Mouse (Mus musculus) lung, postnatal 10 days (tissue): Measurements from ENCODE around the gene Sdhaf1.

Experiments
- DNase-seq: peaks from one replicate; pipeline ENCODE4 v3.0.0; 2021

Gene Sdhaf1

GRCm38 (mm10) chr7:30323795-30324194, at the start of gene Sdhaf1:
TSS of gene Sdhaf1 (minus strand) at chr7:30323895.
- DNase-seq = no peak

DNA sequence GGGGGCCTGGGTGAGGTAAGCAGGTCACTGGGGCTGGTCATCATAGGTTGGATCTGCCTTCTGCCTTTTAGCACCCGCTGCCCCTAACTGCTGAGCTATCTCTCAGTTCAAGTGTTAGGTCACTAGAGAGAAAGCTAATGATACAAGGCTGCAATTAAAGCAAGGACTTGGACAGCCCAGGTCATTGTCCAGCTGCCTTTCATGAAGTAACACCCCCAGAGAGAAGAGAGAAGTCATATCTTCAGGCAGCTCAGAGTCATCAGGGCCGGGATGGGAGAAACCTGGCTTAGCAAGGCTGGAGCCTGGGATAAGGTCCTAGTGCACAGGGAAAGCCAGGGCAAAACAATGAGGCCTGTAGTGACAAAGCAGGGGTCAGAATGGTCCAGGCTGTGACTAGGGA, 43.8 kb upstream of the Sdhaf1 start:
- DNase-seq = no peak

DNA sequence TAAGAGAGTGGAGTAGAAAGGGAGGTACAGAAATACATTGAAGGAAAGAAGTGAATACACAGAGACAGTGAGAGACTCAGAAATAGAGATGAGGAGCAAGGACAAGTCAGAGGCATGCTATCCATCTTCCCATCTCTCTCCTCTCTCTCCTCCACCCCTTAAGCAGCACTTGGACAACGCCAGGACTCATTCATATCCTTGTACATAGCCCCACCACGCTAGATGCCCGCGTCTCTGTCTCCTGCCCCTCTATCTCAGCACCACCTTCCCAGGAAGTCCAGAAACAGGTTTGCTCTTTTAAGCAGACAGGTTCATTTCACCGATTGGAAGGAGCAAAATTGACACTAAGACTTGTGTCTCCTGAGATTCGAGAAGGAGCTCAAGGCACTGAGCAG, 39.6 kb upstream of the Sdhaf1 start:
- DNase-seq = no peak

GRCm38 (mm10) chr7:30362652-30363343, 39.1 kb upstream of the Sdhaf1 start, which contains the start of gene Lrfn3:
TSS of gene Lrfn3 (minus strand) at chr7:30362772.
- DNase-seq = peak; percentile 40

- no peak for DNase-seq
Observed at GRCm38 (mm10) chr7:30360028-30360427, 36.3 kb upstream of the Sdhaf1 start.

DNA sequence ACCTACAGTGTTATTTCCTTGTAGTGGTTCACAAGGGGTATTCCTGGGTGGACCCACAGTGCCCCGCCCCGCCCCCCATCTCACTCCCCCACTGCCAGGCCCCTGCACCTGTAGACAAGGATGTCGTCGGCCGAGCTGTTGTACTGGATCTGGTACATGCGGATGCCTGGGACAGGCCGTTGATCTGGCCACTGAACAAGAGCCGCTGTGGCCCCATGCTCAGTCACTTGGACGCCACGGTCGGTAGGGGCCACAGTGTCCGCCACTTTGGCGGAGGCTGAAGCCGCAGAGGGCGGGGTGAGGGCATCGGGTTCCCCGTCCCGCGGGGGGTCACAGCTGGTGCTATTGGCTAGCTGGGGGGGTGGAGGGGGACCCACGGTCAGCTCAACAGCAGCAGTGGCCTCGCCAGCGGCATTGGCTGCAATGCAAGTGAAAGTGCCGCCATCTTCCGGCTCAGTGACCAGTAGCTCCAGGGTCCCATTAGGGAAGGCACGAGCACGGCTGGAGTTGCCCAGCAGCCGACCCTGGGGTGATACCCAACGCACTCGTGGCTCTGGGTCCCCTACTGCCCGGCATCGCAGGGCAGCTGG, 35.7 kb upstream of the Sdhaf1 start:
- DNase-seq = no peak

GRCm38 (mm10) chr7:30358378-30359186, 34.9 kb upstream of the Sdhaf1 start:
- no peak for DNase-seq

DNA sequence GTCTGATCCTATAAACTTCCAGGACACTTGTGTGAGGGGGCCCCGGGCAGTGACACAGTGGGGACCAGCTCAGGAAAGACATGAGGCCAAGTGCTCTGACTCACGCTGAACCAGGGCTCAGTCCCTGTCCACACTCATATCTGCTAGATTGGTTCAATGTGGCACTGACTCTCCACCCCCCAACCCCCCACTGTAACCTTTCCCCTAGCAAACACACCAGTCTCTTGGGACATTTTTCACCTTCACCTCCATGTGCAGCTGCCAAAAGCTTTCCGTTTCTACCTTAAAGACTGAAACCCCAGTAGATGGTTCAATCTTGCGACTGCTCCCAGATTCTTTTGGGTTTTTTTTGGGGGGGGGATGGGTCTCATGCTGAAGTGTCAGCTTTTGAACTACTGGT, 30.4 kb upstream of the Sdhaf1 start:
- DNase-seq = no peak

DNA sequence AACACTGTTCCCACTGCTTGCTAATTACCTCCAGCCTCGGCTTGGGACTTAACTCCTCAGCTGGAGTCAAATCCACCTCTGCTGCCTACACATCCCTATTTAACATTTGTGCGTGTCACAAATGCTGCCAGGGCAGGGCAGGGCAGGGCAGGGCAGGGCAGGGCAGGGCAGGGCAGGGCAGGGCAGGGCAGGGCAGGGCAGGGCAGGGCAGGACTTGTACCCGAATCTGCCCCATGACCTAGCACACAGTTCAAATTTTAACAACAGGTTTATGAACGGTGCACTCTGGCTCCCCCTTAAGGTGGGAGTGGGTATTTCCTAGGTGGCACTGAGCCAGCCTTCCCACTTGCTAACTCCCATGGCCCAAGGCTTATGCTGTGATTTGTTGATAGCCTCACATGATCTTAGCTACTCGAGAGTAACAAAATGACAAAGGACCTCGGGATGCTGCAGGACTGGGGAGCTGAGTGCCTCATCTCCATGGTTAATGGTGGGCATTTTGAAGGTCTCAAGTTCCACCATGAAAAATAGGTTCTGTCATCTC, 29.7 kb upstream of the Sdhaf1 start:
- DNase-seq = peak; percentile 81

DNA sequence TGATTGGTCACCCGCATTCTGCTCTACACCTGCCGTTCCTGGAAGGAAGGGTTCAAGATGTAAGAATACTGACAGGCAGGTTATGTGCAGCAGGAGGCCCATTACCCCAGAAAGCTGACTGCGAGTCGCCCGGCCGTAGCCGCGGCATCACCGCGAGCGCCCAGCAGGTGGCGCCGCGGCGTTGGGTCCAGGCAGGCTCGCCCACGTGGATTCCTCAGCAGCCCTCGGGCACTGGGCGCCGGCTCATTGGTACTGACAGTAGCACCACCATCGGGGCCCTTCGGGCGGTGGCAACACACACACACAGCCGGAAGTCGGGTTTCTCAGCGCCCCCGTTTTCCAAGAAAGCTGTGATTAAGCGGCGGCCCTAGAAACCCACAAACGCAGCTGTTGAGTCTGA, 24.1 kb upstream of the Sdhaf1 start:
- peak; percentile 55 for DNase-seq

- DNase-seq = peak; percentile 73
Observed at GRCm38 (mm10) chr7:30346635-30347379, 23.1 kb upstream of the Sdhaf1 start.

DNA sequence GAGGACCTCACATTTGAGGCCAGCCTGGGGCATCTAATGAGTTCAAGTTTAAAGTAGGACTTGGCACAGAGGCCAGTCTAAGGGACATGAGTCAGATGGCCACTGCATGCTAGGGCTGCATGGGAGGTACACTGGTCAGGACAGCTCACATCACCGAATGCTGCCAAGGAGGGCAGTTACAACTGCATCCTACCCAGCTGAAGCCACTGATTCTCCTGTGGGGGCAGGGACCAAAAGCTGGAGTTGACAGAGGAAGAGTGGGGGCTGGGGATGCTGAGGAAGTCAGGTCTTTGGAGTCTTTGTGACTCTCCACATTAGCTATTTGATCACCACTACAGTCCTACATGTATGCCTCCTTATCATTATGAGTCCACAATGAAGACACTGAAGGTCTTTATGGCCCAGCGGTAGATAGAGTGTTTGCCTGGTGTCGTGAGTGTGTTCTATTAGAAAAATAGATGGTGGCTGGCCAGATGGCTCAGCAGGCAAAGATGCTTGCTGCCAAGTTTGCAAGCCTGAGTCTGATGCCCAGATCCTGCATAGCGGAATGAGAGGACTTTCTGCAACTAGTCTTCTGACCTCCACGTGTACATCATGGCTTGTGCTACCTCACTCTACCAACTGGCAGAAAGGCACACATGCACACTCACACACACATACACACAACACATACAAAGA, 15.9 kb upstream of the Sdhaf1 start:
- no peak for DNase-seq

GRCm38 (mm10) chr7:30336384-30336783, 12.7 kb upstream of the Sdhaf1 start:
- peak; percentile 94 for DNase-seq

DNA sequence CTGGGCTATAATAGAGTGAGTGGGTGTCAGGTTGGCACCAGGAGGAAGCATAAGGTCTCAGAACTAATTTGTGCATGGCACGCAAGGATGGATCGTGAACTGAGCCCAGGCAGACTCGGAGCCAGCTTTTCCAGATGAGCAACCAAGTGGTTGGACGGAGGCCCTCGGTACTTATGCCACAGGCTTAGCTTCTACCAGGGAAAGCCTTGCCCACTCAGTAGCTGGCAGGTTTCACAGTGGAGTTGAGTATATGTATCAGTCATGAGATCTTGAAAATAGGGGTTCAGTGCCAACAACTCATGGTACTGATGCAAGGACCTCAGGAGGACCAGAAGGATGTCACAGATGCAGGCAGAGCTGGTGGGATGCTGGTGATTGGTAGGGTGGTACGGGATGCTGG, 12.0 kb upstream of the Sdhaf1 start:
- no peak for DNase-seq

DNA sequence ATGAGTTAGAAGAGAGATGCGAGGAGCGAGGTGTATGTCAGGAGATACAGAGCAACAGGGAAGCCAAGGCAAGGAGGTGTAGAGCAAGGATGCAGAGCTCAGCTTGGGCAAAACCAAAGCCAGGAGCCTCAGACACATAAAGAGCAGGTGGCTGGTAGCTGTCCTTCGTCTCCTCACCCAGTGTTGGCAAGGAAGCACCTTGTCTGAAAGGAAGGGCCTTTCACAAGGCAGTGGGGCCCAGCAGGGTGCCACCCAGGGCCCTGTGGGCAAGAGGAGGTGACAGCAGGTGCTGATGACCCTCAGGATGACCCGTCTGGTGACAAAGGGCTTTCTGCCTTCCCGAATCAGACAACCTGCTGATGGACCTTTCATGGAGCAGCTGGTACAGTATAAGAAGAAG, 10.9 kb upstream of the Sdhaf1 start:
- DNase-seq = no peak

DNA sequence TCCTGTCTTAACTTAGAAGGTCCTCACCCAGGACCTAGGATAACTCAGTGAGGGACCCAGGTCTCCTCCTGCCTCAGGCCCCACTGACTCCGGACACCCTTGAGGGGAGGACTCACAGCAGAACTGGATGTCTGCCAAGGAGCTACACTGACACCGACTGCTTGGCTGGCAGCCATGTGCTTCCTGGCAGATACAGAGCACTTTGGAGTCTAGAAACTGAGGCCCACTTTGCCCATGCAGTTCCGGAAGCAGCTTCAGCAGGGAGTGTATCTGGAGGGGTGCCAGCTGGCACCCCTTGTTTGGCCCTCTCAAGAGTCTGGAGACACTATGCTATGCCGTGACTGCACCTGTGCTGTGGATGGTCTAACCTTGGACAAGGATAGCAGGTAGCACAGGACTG, 9.7 kb upstream of the Sdhaf1 start:
- DNase-seq = peak; percentile 79

- no peak for DNase-seq
Observed at GRCm38 (mm10) chr7:30332622-30333259, 9.0 kb upstream of the Sdhaf1 start.

DNA sequence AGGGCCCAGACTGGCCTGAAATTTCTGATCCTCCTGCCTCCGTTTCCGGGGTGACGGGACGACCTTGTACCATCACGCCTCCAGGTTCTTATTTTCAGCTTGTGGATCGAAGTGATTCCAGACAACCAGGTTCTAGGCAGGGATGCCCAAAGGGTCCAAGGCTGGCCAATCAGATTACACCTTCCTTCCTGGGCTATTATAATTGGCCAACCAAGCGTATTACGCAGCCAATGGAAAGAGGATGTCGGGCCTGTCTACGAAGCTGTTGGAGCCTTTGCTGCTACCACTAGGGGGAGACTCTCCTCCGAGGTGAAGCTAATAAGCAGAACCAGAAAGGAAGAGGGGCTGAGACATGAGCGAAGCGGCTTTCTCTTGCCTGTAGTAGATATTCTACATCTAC, 8.2 kb upstream of the Sdhaf1 start:
- peak; percentile 89 for DNase-seq

GRCm38 (mm10) chr7:30328379-30328778, 4.7 kb upstream of the Sdhaf1 start:
- DNase-seq = no peak

DNA sequence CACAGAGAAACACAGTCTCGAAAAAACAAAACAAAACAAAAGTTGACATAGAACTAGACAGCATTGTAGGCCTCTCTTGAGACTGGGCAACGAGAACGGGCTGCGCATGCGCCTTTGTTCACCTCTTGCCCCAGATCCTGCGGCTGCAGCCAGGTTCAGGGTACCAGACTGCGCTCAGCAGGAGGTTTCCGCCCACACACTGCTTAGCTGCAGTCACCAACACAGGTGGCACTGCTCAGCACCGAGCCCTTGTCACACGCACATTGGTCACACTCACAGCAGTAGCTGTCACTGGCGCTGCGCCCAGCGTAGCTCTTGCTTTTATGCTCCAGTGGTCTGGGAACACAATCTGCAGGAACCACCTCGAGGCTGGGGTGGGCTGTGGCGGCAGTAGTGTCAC, 3.4 kb upstream of the Sdhaf1 start:
- peak; percentile 66 for DNase-seq

DNA sequence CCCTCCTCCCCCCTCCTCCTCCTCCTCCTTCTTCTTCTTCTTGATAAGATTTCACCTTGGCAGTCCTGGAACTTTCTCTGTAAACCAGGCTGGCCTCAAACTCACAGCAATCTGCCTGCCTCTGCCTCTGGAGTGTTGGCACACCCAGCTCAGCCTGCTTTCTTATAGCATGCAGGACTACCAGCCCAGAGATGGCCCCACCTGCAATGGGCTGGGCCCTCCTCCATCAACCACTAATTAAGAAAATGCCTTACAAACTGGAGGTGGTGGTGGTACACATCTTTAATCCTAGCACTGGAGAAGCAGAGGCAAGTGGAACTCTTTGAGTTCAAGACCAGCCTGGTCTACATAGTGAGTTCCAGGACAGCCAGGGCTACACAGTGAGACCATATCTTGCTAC, 2.7 kb upstream of the Sdhaf1 start:
- no peak for DNase-seq

GRCm38 (mm10) chr7:30325364-30325763, 1.7 kb upstream of the Sdhaf1 start:
- DNase-seq = peak; percentile 64
